Mouse (Mus musculus): ENCODE data around the gene Actl11.
A peak's percentile ranks its signal among the peaks of the same experiment; 100 is the strongest.

Actl11 gene

DNA sequence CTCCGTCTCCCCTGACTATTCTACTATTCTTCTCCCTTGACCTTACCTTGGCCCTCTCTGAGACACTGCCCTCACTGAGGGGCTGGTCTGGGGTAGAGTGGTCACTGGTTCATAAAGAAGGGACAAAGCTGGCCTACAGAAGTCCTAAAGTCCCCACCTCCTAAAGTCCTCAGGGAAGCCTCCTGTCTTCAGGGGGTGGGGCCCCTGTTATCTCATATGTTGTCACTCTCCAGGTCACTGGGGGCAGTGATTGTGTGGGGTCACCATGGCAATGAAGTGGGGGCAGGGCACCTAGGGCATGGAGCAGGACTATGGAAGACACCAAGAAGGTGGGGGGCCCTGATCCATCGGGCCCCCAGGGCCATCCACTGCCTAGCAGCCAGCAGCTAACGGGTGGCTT lies at the start of gene Actl11:
Gene Actl11, plus strand, starts transcription at position 301 of the 400 bp plus-strand sequence.
- DNase-seq (ENCODE audit: low read depth, low spot score): no peak

DNA sequence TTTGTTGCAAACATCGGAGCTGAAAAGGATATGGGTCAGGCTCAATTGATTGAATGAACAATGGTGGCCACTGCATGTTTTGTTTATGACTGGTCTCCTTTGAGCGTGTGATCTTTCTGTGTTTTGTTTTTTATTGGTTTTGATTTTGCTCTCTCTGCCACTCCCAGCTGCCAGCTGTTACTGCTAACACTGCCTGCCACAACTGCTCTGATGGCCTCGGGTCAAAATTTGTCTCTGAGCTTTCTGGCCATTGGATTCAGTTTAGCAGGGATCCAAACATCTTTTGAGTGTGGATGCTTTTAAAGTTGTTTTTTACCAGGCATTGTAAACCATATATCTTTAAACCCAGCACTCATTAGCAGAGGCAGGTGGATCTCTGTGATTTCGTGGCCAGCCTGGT lies 47.9 kb upstream of the Actl11 start:
- no peak for DNase-seq (ENCODE audit: low read depth, low spot score)

DNA sequence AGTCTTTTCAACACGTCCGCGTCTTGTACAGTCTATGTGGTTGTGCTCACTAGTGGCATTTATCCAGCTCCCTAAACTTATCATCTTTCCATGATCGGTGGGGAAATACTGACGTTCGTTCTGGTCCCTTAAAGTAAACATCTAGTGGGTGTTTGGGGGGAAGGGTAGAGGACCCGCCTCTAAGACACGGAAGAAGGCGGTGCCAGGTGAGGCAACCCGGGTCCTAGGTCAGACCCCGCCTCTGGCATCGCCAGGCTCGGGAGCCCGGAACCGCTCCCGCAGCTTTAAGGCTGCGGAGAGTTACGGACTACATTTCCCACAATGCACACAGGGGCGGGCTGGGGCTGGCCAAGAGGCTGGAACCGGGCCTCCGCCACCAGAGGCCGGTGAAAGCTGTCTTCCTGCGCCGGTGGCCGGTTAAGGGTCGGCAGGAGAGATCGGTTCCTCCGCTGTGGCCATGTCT lies 40.4 kb upstream of the Actl11 start, which contains the start of gene Mon1a:
Gene Mon1a, plus strand, starts transcription at position 348 of the 463 bp plus-strand sequence.
- peak; percentile 95 for DNase-seq (ENCODE audit: low read depth, low spot score)

DNA sequence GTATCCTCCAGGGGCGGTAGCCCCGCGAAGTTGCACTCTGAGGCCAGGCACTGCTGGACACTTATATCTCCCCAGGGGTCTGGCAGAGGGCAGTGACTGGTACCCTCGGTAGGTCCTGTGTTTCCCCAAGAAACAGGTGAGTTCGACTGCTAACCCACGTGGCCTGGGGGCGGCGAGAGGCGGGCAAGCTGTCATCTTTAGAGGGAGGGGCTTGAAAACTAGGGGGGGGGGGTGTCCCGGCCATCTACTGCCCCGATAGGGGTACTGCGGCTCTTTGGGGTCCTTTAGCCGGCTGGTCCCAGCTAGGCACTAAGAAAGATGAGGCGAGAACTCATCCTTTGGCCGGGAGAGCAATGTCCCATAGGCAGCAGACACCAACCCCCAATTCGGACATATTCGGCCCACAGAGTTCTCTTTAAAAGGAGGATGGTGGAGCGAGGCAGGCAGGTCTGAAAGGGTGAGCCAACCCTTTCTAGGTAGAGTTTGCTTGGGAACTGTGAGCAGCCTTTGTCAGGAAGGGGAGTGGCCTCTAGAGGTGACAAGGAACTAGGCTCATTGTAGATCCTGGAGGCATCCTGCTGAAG lies 39.9 kb upstream of the Actl11 start:
- peak; percentile 73 for DNase-seq (ENCODE audit: low read depth, low spot score)

DNA sequence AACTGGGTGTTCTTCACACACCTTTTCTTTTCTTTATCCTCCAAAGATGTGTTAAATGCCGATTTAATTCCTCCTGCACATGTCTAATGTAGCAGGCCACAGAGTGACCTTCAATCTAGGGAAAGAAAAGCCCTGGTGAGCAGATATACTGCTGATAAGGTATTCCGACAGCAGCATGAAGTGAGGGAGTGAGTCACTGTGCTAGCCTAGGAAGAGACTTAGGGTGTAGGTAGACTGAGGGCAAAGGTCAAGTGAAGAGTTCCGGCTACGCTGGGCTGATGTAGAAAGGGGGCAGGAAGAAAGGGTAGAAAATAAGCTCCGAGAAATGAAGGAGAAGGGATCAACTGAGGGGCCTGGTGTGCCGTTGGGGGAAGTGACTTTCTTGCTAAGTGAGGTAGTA lies 38.0 kb upstream of the Actl11 start:
- no peak for DNase-seq (ENCODE audit: low read depth, low spot score)

DNA sequence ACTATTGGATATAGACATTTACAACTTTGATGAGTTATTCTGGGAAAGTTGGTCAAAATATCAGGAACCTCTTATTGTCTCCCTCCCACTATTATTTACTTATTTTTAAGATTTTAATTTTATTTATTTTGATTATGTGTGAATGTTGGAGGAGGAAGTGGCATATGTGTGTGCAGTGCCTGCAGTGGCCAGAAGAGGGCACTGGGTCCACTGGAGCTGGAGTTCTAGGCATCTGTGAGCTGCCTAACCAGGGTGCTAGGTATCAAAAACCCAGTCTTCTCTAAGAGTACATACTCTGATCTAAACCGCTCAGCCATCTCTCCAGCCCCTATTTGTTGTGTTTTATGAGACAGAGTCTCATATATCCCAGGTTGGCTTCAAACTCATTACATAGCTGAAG lies 37.2 kb upstream of the Actl11 start:
- peak; percentile 27 for DNase-seq (ENCODE audit: low read depth, low spot score)

DNA sequence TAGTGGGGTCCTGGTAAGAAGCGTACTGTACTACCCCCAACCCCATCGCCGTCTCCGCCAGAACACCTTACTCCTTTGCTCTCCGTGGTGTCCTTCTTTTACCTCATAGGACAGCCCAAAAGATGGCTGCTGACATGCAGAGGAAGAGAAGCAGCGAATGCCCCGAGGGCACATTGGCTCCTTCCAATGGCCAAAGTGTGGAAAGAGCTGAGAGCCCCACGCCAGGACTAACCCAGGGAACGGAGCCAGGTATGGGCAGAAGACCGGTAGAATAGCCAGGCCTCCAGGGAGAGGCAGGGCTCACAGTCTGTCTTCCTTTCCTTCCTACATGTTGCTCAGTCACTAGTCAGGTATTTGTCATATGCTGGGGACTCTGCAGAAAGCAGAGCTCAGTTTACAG lies 29.7 kb upstream of the Actl11 start:
- no peak for DNase-seq (ENCODE audit: low read depth, low spot score)

DNA sequence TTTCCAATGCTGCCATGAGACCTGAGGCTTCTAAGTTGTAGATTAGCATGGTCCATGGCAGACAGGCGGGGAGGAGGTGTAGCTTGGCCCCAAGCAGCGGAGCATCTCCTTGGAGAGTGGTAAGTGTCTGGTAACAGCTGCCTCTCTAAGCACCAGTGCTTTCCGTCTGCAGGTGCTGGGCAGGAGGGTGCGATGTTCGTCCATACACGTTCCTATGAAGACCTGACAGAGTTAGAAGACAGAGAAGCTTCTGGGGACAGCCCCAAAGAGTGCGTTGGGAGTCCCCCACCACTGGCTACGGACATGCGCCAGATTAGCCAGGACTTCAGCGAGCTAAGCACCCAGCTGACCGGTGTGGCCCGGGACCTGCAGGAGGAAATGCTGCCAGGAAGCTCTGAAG lies 28.4 kb upstream of the Actl11 start:
- no peak for DNase-seq (ENCODE audit: low read depth, low spot score)

DNA sequence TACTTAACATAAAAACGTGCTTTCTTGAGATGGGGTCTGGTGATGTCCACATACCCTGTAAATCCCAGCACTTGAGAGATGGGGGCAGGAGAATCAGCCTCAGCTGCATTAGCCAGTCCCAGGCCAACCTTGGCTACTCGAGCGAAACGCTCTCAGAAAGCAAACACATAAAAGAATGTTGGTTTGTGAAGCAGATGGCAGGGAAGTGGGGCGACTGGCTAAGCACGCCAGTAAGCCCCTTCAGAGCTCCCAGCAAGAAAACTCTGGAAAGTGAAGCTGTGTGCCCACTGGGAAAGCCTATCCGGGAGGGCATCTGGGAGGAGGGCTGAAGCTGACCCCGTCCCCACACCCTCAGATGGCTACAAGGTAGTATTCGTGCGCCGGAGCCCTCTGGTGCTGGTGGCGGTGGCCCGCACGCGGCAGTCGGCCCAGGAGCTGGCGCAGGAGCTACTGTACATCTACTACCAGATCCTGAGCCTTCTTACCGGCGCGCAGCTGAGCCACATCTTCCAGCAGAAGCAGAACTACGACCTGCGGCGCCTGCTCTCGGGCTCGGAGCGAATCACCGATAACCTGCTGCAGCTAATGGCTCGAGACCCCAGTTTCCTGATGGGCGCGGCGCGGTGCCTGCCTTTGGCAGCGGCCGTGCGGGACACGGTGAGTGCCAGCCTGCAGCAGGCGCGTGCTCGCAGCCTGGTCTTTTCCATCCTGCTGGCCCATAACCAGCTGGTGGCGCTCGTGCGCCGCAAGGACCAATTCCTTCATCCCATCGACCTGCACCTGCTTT lies 27.2 kb upstream of the Actl11 start:
- no peak for DNase-seq (ENCODE audit: low read depth, low spot score)

DNA sequence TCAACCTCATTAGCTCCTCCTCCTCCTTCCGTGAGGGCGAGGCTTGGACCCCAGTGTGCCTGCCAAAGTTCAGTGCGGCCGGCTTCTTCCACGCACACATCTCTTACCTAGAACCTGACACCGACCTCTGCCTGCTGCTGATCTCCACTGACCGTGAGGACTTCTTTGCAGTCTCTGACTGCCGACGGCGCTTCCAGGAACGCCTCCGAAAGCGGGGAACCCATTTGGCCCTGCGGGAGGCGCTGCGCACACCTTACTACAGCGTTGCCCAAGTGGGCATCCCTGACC lies 26.7 kb upstream of the Actl11 start:
- DNase-seq (ENCODE audit: low read depth, low spot score): no peak

DNA sequence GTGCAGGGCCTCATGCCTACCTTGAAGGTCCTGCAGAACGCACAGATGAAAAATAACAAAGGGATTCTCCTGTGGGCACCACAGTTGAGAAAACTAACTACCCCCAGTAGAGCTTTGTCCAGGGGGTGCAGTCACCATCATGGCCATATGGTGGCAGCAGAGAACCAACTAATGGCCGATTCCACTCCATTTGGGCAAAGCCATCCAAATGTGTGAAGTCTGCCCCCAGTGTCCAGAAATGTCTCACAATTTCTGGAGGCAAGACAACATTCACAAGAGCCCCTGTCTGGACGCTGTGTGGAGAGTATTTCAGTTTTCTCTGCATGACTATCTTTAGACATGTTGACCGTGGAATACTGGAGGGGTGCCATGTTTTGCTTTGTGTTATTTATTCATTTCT lies 23.5 kb upstream of the Actl11 start:
- DNase-seq (ENCODE audit: low read depth, low spot score): peak; percentile 79

DNA sequence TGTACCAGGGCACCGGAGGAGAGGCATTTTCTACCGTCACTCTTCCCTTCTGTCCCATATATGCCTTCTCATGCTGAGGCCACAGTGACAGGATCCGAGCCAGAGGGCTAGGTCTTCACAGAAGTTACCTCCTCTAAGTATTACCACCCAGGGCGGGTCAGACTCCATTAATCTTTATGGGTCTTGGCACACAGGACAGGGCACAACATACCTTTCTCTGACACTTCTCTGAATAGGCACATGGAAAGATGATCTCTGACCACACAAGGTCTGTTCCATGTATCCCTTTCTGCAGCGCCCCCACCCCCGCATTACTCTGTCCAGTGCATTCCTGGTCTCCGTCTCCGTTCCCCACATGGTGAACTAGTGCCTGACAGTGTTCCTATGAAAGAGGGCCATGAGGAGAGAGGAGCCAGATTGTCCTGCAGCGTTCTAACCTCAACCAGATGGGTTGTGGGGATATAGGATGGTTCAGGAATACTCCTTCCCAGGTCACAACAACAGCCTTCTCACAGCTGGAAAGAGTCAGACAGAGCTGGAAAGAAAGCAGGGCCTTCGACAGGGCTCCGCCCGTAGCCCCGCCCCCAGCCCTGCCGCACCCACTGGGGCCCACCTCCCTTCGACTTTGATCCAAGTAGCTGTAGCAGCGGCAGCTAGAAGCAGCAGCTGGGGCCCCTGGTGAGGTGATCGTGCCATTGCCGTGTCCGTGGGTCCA lies 21.9 kb upstream of the Actl11 start, which contains the start of gene Mst1r:
Gene Mst1r, plus strand, starts transcription at position 622 of the 715 bp plus-strand sequence.
- peak; percentile 34 for DNase-seq (ENCODE audit: low read depth, low spot score)

DNA sequence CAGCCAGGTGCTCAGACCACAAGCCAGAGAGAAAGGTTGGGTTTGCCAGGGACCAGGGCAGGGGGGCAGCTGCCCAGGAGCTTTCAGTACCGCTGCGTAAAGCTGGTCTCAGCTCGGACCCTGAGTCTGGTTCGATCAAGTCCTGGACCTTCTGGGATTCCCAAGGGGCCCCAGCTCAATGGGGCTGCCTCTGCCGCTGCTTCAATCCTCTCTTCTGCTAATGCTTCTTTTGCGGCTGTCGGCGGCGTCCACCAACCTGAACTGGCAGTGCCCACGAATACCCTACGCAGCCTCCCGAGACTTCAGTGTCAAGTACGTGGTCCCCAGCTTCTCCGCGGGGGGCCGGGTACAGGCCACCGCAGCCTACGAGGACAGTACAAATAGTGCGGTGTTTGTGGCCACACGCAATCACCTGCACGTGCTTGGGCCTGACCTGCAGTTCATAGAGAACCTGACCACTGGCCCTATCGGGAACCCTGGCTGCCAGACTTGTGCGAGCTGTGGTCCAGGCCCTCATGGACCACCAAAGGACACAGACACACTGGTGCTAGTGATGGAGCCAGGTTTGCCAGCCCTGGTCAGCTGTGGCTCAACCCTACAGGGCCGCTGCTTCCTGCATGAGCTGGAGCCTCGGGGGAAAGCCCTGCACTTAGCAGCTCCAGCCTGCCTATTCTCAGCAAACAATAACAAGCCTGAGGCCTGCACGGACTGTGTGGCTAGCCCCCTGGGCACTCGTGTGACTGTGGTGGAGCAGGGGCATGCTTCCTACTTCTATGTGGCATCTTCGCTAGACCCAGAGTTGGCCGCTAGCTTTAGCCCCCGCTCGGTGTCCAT lies 21.1 kb upstream of the Actl11 start:
- no peak for DNase-seq (ENCODE audit: low read depth, low spot score)

DNA sequence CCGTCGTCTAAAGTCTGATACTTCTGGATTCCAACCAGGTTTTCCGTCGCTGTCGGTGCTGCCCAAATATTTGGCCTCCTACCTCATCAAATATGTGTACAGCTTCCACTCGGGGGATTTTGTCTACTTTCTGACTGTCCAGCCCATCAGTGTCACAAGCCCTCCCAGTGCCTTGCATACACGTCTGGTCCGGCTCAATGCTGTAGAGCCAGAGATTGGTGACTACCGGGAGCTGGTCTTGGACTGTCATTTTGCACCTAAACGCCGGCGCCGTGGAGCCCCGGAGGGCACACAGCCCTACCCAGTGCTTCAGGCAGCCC lies 20.5 kb upstream of the Actl11 start:
- DNase-seq (ENCODE audit: low read depth, low spot score): no peak

DNA sequence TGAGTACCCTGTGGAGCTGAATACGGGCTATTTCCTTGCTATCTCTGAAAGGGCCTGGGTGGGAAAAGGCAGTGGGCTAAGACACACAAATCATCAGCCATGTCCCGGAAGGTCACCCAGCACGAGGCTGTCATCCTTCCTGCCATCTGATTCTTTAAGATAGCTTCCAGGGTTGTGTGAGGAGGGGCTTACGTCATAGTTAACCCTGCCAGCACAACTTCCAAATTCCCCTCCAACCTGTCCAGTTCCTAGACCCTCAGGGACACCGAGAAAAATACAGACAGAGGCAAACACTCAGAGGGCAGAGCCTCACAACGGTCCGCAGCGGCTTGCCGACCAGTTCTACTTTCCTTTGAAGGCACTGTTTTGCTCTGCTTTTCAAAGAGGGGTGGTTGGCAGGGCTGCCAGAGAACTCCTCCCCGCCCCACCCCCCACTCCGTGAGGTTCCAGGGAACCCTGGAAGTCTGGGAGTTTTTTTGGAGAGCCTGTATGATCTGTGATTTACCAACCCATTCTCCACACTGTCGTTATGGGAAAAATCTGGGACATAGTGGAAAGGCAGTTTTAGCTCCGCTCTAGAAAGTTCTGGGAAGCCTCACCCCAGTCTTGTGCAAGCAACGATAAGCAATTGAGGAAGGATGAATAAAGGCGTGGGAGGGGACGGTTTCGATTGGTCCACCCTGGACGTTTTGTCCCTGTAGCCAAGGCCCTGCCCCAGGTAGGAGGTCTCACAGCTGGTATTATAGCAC lies 19.7 kb upstream of the Actl11 start:
- DNase-seq (ENCODE audit: low read depth, low spot score): no peak

DNA sequence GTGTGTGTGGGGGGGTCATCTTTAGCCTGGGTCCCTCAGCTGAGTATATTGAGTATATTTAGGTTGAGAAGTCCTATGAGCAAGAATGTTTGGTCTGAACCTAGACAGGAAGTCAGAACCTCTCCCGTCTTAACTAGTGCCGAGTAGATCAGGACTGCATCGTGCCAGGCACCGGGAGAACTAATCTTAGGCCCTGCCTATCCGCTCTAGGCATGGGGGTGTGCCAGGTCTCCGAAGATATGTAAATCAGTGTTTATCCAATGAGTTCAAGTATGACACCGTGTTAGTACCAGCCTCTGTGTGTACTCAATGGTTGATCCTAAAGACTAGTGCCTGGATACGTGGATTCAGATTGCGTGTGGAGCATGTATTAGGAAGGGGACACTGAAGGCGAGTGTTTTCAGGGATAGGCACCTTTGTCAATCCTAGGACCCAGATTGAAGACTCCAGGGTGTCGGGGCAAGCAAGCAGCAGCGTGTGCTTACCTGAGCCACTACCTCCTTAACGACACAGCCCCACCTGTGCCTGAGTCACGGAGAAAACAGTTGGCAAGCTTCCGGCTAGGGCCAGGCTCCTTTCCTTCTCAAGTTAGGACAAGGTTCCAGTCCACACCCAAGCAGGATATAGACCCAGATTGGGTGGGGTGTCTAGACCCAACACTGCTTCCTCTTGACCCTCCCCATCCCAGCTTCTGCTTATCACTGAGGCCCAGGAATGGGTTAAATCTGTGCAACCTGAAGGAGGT lies 18.1 kb upstream of the Actl11 start:
- no peak for DNase-seq (ENCODE audit: low read depth, low spot score)

DNA sequence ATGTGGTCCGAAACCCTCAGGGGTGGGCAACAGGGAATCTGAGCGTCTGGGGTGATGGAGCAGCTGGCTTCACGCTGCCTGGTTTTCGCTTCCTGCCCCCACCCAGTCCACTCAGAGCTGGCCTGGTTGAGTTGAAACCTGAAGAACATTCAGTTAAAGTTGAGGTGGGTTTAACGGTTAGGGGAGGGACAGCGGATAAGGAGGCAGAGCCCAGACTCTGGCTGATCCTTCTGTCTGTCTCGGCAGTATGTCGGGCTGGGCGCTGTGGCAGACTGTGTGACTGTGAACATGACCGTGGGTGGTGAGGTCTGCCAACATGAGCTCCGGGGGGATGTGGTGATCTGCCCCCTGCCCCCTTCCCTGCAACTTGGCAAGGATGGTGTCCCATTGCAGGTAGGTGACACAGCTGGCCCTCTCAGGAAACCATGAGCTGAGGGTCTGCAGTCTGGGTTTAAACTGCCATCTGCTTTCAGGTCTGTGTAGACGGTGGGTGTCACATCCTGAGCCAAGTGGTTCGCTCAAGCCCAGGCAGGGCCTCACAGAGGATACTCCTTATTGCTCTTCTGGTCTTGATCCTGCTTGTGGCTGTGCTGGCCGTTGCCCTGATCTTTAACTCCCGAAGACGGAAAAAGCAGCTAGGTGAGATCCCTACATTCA lies 13.4 kb upstream of the Actl11 start:
- no peak for DNase-seq (ENCODE audit: low read depth, low spot score)

DNA sequence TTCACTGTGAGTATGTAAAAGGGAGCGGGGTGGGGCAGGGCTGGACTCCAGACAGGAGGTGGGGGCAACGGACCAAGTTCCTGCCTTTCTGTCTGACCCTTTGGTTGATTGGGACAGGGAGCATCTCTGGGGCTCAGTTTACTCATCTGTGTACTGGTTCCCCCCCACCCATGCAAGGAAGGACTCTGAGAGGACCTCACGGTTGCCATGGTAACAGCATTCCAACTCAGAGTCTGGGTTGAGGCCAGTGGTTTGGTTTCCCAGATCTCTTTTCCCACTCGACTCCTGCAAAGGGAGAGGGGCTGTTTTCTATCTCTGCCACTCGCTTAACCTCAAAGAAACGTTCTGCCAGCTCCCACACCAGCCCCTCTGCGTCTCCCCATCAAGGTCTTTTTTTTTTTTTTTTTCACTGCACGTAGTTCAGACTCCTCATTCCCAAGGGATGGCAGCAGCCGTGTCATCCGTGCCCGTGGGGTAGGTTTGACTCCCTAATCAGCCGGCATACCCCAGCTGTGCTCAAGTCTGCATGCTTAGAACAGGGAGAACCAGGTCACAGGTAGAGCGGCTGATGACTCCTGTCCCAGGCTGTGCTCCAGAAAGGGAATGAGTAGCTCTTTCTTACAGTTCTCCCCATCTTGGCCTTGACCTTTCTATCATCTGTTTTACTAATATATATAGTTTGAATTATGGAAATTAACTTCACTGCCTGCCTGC lies 10.2 kb upstream of the Actl11 start:
- DNase-seq (ENCODE audit: low read depth, low spot score): no peak

DNA sequence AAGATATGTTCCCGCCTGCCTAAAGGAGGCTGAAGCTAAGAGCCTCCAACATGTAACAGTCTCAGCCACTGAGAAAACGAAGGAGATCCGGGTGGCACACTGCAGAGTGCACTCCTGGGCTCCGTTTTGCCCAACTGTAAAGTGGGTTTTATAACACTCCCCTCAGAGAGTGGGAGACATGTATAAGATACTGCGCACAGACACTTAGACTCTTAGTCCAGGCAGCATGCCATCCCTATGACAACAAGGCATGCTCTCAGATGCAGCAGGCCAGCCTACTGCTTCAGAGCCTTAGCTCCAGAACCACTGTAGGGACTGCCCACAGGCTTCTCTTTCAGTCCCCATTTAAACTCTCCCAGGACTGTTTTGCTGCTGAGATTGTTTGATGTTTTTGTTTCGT lies 9.4 kb upstream of the Actl11 start:
- no peak for DNase-seq (ENCODE audit: low read depth, low spot score)
